Mouse (Mus musculus) lung, embryonic 14.5 days (tissue): Measurements from ENCODE around the gene Plekhm3. TPM values are rescaled to one million over a fixed set of nuclear protein-coding genes. Genes with fewer than 3 reads are reported as not detected.

ENCODE experiments used
- ATAC-seq: fragments of 200-750 bp; cut with Nextera tagmentation; 2 replicates; pipeline ENCODE4 v1.8.0; 2017; ENCODE audit warnings: mild to moderate bottlenecking, moderate TSS enrichment, moderate library complexity; ENCODE audit not compliant: insufficient read depth
- DNase-seq: peaks from one replicate; pipeline ENCODE4 v3.0.0-alpha.2; 2015
- H3K27ac ChIP-seq: fragments of 300-500 bp; sonication (generic); 2 replicates; pipeline ENCODE4 v1.5.1; 2014; ENCODE audit warnings: low read depth, mild to moderate bottlenecking, moderate library complexity
- H3K27me3 ChIP-seq: fragments of 300-500 bp; sonication (generic); 2 replicates; pipeline ENCODE4 v1.6.1; 2014; ENCODE audit warnings: low read length, control low read depth; ENCODE audit not compliant: insufficient read depth
- H3K36me3 ChIP-seq: fragments of 300-500 bp; sonication (generic); 2 replicates; pipeline ENCODE4 v1.6.1; 2014; ENCODE audit warnings: control low read depth; ENCODE audit not compliant: insufficient read depth
- H3K4me1 ChIP-seq: fragments of 300-500 bp; sonication (generic); 2 replicates; pipeline ENCODE4 v1.6.1; 2014; ENCODE audit warnings: antibody characterized with exemption, control low read depth; ENCODE audit not compliant: insufficient read depth
- H3K4me2 ChIP-seq: fragments of 300-500 bp; sonication (generic); 2 replicates; pipeline ENCODE4 v1.6.1; 2014; ENCODE audit warnings: mild to moderate bottlenecking
- H3K4me3 ChIP-seq: fragments of 300-500 bp; sonication (generic); 2 replicates; pipeline ENCODE4 v1.5.1; 2014; ENCODE audit warnings: low read depth, low read length
- H3K9ac ChIP-seq: fragments of 300-500 bp; sonication (generic); 2 replicates; pipeline ENCODE4 v1.6.1; 2014
- H3K9me3 ChIP-seq: fragments of 300-500 bp; sonication (generic); 2 replicates; pipeline ENCODE4 v1.6.1; 2016; ENCODE audit warnings: low read depth, low read length, control low read depth
- CTCF ChIP-seq: IDR thresholded peaks from 2 replicates; pipeline ENCODE4 v1.5.1; 2016; ENCODE audit warnings: antibody characterized with exemption, low read depth
- WGBS: fragments of 180-500 bp; shearing (Covaris S2); extraction: QIAGEN DNeasy Blood & Tissue Kit; methylation state at CpG from one replicate; pipeline ENCODE4 v1.1.7; 2014; 5-methylcytosine and 5-hydroxymethylcytosine counted together
- polyA plus RNA-seq: library from polyadenylated mRNA; unstranded; fragments of >200 nt; fragmentation: Nextera tagmentation; extraction: Ambion mirVana; gene quantifications from 2 replicates; pipeline ENCODE4 v1.2.1, GENCODE M21; 2014

Gene Plekhm3
- 8.1 and 9.2 TPM in 2 replicates for polyA plus RNA-seq

DNA sequence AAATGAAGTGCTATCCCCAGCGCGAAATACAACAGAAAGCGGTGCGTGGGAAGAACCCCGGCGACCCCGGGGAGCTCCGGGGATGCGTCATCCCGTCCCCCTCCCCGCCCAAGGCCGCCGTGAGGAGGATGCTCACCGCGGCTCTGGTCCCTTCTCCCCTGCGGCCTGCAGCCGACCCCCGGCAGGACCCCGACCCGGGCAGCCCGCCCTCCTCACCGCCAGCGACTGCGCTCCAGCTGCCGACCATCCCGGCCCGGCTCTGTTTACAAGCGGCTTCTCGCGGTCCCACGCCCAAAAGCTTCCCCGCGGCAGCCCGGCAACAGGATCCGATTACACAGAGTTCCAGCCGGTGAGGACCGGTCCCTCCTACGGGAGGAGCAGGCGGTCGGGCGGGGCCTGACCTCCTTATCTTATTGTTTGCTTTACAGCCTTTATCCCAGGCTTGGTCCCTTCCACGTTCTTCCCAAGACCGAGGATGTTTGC lies at the start of gene Plekhm3:
Plekhm3 (minus strand) TSS at position 346 of the 483 bp plus-strand sequence.
- peak within 1 kb of the TSS; percentile 65 for H3K4me3 ChIP-seq
- H3K9me3 ChIP-seq = no peaks in the 10 kb centered on the region
- peak; percentile 89 for DNase-seq
- WGBS = under 1% methylated on average over 43 of the region's 43 CpGs
- ATAC-seq = peak; percentile 97
- H3K36me3 ChIP-seq = no peaks in the 10 kb centered on the region
- no peak within 1 kb of the TSS for H3K27ac ChIP-seq
- peak within 1 kb of the TSS; percentile 68 for H3K4me2 ChIP-seq
- no peak for TF ChIP-seq CTCF
- no peaks in the 10 kb centered on the region for H3K27me3 ChIP-seq
- peak within 1 kb of the TSS; percentile 83 for H3K9ac ChIP-seq
- no peaks in the 10 kb centered on the region for H3K4me1 ChIP-seq

GRCm38 (mm10) chr1:65005575-65005974 lies 49.0 kb upstream of the Plekhm3 start:
- WGBS = 84% methylated on average over 6 of the region's 6 CpGs
- H3K9ac ChIP-seq = no peak overlapping the region
- H3K9me3 ChIP-seq = no peaks in the 10 kb centered on the region
- no peaks in the 10 kb centered on the region for H3K27me3 ChIP-seq
- ATAC-seq (no peak), DNase-seq (no peak)
- H3K4me2 ChIP-seq = no peak overlapping the region
- TF ChIP-seq CTCF = no peak
- no peaks in the 10 kb centered on the region for H3K4me1 ChIP-seq
- H3K27ac ChIP-seq = no peak overlapping the region
- no peaks in the 10 kb centered on the region for H3K36me3 ChIP-seq
- H3K4me3 ChIP-seq = no peak overlapping the region

DNA sequence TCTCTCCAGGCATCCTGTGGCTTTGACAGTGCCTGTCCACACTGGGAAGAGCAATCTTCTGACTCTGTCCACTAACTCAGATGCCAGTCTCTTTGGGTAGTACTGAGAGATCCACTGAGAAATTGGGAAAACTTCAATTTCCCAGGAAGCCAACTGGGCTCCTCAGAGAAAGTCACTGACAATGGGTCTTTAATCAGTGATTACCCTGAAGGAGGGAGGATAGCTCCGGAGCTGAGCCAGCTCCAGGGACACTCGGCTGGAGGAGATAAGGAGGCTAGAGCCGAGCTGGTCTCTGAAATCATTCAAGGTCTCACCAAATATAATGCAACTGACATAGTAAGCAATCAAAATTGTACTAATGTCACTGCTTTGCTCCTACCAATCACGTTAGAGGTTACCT lies 47.9 kb upstream of the Plekhm3 start:
- DNase-seq (no peak), ATAC-seq (no peak)
- H3K4me2 ChIP-seq = no peak overlapping the region
- no peak for TF ChIP-seq CTCF
- no peak overlapping the region for H3K27ac ChIP-seq
- H3K27me3 ChIP-seq = no peaks in the 10 kb centered on the region
- H3K9ac ChIP-seq = no peak overlapping the region
- WGBS = 61% methylated on average over 4 of the region's 4 CpGs
- no peaks in the 10 kb centered on the region for H3K4me1 ChIP-seq
- H3K4me3 ChIP-seq = no peak overlapping the region
- H3K9me3 ChIP-seq = no peaks in the 10 kb centered on the region
- H3K36me3 ChIP-seq = no peaks in the 10 kb centered on the region

GRCm38 (mm10) chr1:64993206-64993605 lies 36.6 kb upstream of the Plekhm3 start:
- DNase-seq (no peak), ATAC-seq (no peak)
- H3K9ac ChIP-seq = no peak overlapping the region
- no peak for TF ChIP-seq CTCF
- H3K27me3 ChIP-seq = no peaks in the 10 kb centered on the region
- 54% methylated on average over 4 of the region's 4 CpGs for WGBS
- no peaks in the 10 kb centered on the region for H3K4me1 ChIP-seq
- H3K36me3 ChIP-seq = no peaks in the 10 kb centered on the region
- no peak overlapping the region for H3K4me3 ChIP-seq
- no peak overlapping the region for H3K4me2 ChIP-seq
- H3K27ac ChIP-seq = no peak overlapping the region
- no peaks in the 10 kb centered on the region for H3K9me3 ChIP-seq

DNA sequence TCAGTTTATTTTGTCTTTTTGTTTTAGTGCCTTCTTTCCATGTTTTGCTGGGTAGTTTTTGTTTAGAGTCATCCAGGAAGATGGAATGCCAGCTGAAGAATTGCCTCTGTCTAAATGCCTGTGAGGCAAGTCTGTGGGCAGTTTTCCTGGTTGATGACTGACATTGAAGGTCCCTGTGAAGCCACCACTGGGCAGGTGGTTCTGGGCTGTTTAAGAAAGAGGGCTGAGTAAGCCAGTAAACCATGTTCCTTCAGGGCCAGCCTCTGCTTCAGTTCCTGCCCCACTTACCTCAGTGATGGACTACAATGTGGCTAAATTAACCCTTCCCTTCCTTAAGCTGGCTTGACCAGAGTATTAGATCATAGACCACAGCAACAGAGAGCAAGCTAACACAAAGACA lies 31.6 kb upstream of the Plekhm3 start:
- ATAC-seq (no peak), DNase-seq (no peak)
- Histone ChIP-seq H3K4me3 (no peak overlapping the region), H3K9ac (no peak overlapping the region), H3K27ac (no peak overlapping the region), H3K27me3 (no peaks in the 10 kb centered on the region), H3K4me1 (no peaks in the 10 kb centered on the region), H3K4me2 (no peak overlapping the region), H3K36me3 (no peaks in the 10 kb centered on the region), H3K9me3 (no peaks in the 10 kb centered on the region)
- TF ChIP-seq CTCF = no peak

DNA sequence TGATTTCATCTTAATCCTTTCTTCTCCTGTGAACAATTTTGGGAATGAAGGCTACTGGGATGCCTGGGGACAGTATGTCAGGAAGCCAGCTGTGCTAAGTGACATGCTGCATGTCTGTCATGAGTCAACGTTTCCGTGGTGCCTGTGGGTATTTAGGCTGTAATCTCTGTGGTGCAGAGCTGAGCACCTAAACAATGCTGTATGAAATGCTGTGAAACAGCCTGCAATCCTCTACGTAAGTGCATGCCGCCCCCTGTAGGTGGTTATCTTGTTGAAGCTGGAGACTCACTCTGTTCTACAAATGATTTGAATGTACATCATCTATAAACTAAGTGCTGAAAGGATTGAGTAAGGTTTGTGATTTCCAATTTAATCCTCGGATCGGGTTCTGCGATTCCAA lies 29.5 kb upstream of the Plekhm3 start:
- Histone ChIP-seq H3K4me3 (no peak overlapping the region), H3K9me3 (no peaks in the 10 kb centered on the region), H3K4me2 (no peak overlapping the region), H3K9ac (no peak overlapping the region), H3K27ac (no peak overlapping the region), H3K36me3 (no peaks in the 10 kb centered on the region), H3K4me1 (no peaks in the 10 kb centered on the region), H3K27me3 (no peaks in the 10 kb centered on the region)
- DNase-seq = peak; percentile 83
- peak; percentile 76 for TF ChIP-seq CTCF
- ATAC-seq = no peak
- 40% methylated on average over 7 of the region's 7 CpGs for WGBS

- Histone ChIP-seq H3K9me3 (no peaks in the 10 kb centered on the region), H3K36me3 (no peaks in the 10 kb centered on the region), H3K9ac (no peak overlapping the region), H3K4me1 (no peaks in the 10 kb centered on the region), H3K4me3 (no peak overlapping the region), H3K4me2 (no peak overlapping the region), H3K27me3 (no peaks in the 10 kb centered on the region), H3K27ac (no peak overlapping the region)
- 59% methylated on average over 3 of the region's 3 CpGs for WGBS
- no peak for TF ChIP-seq CTCF
- ATAC-seq (no peak), DNase-seq (no peak)
Observed at GRCm38 (mm10) chr1:64983247-64983646, 26.6 kb upstream of the Plekhm3 start.

DNA sequence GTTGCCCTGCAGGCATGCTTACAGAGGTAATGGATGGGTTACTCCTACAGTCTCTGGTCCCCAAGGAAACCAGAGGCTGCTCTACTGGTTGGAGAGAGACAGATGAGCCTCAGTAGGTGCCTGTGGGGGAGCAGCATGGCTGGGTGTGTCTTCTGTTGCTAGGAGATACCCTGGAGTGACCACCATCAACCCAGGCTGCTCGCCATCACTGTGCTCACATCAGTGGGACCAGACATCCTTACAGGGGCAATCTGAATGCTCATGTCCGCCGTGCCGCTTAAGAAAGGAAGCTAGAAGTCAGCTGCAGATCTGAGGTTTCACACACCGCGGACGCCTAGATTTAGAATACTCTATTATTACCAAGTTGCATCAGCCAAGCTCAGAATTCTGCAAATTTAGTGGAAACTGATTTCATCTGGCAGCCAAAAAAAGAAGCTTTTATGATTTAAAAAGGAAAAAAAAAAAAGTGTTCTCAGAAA lies 21.7 kb upstream of the Plekhm3 start:
- DNase-seq = no peak

More for the DNA sequence above, 21.7 kb upstream of the Plekhm3 start:
- Histone ChIP-seq H3K4me2 (no peak overlapping the region), H3K27me3 (no peaks in the 10 kb centered on the region), H3K27ac (no peak overlapping the region), H3K9ac (no peak overlapping the region), H3K36me3 (no peaks in the 10 kb centered on the region), H3K4me1 (no peaks in the 10 kb centered on the region), H3K4me3 (no peak overlapping the region), H3K9me3 (no peaks in the 10 kb centered on the region)
- ATAC-seq = no peak
- no peak for TF ChIP-seq CTCF
- 76% methylated on average over 7 of the region's 7 CpGs for WGBS
